Mouse (Mus musculus): Measurements from ENCODE around the gene Tbk1.

GRCm38 (mm10) chr10:121571031-121571430 lies 15.6 kb downstream of the Tbk1 start:
- TF ChIP-seq GATA1 (IDR thresholded peaks at IDR 0.05; ENCODE audit: low read length) (no peak), TAL1 (IDR thresholded peaks at IDR 0.05; ENCODE audit: low read length) (no peak)
